Mouse (Mus musculus) brain, embryonic 14.5 days (tissue): ENCODE data around the gene 1110002E22Rik. TPM values are rescaled to one million over a fixed set of nuclear protein-coding genes. Genes with fewer than 3 reads are reported as not detected.

Experiments used
- DNase-seq: peaks from one replicate; pipeline ENCODE4 v3.0.0-alpha.2; 2011; ENCODE audit warnings: low read depth
- CTCF ChIP-seq: fragments of 200-500 bp; IDR thresholded peaks from 2 replicates; pipeline ENCODE4 v1.5.1; 2012; ENCODE audit warnings: inconsistent platforms, mild to moderate bottlenecking, moderate library complexity, borderline replicate concordance; ENCODE audit not compliant: insufficient read depth, insufficient read length; ENCODE audit errors: extremely low read depth
- POLR2A ChIP-seq: fragments of 200-500 bp; IDR thresholded peaks from 2 replicates; pipeline ENCODE4 v1.6.1; 2012; ENCODE audit warnings: mild to moderate bottlenecking, inconsistent platforms, borderline replicate concordance; ENCODE audit not compliant: poor library complexity, insufficient read depth, insufficient read length, severe bottlenecking; ENCODE audit errors: extremely low read depth
- polyA plus RNA-seq: library from polyadenylated mRNA; depleted of rRNA; stranded (reverse); fragments of >200 nt; gene quantifications from 2 replicates; pipeline ENCODE4 v1.2.3, GENCODE M21; 2012

Gene 1110002E22Rik
- polyA plus RNA-seq, 1 experiment = 0.12 TPM

GRCm38 (mm10) chr3:138068103-138068502, 3.3 kb downstream of the 1110002E22Rik start:
- DNase-seq = no peak
- TF ChIP-seq CTCF (no peak), POLR2A (no peak)

DNA sequence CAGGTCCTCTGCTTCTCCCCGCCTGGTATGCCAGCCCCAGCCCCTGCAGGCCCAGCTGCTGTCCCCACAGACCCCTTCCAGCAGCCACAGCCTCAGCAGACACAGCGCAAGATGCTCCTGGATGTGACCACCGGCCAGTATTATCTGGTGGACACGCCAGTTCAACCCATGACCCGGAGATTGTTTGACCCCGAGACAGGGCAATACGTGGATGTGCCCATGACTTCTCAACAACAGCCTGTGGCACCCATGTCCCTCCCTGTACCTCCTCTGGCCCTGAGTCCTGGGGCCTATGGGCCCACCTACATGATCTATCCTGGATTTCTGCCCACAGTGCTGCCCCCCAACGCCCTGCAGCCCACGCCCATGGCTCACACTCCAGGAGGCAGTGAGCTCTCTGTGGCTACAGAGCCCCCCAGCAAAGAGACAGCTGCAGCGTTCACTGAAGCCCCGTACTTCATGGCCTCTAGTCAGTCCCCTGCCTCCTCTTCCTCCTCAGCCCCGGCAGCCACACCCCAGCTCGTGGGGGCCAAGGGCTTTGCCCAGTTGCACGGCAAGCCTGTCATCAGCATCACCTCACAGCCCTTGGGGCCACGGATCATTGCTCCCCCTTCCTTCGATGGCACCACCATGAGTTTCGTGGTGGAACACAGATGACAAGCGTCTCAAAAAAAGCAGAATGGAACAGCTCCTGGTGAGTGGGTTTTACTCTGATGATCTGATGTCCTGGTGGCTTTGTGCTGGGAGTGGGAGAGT, 5.1 kb downstream of the 1110002E22Rik start:
- TF ChIP-seq POLR2A (no peak), CTCF (no peak)
- no peak for DNase-seq

GRCm38 (mm10) chr3:138071004-138071403, 6.2 kb downstream of the 1110002E22Rik start:
- DNase-seq = no peak
- TF ChIP-seq CTCF = no peak
- TF ChIP-seq POLR2A = no peak

DNA sequence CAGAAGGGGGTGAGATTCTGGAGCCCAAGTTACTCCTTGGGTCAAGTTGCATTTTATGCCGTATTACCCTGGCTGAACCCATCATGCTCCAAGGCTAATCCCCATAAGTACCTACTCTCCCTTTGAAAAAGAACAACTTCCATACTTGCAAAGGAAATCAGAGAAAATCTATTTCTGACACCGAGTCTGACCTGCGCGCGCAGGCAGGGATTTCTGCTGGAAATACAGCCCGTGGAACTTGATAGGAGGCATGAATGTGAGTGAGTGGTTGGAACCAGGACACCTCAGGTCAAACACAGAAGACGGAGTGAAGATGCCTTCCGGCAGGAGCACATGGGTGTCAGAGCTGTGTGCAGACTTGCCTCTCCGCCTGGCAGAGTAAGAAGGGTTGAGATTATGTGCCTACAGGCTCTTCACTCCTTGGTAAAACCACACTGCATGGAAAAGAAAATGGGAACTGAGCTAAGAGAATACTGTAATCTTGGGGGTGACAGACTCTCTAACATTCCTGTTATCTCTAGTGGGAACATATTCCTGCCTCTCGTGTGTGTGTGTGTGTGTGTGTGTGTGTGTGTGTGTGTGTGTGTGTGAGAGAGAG, 6.7 kb downstream of the 1110002E22Rik start:
- DNase-seq = no peak
- TF ChIP-seq POLR2A (no peak), CTCF (no peak)

- DNase-seq = no peak
- TF ChIP-seq POLR2A (no peak), CTCF (no peak)
These were observed 9.4 kb downstream of the 1110002E22Rik start for GRCm38 (mm10) chr3:138074214-138074613.

GRCm38 (mm10) chr3:138075209-138075608, 10.4 kb downstream of the 1110002E22Rik start:
- DNase-seq = peak; percentile 74
- no peak for TF ChIP-seq CTCF
- no peak for TF ChIP-seq POLR2A

- peak; percentile 82 for DNase-seq
- TF ChIP-seq CTCF (no peak), POLR2A (no peak)
These were observed 12.9 kb downstream of the 1110002E22Rik start for GRCm38 (mm10) chr3:138077476-138078340.

GRCm38 (mm10) chr3:138078701-138079100, 13.8 kb downstream of the 1110002E22Rik start:
- DNase-seq = no peak
- no peak for TF ChIP-seq CTCF
- no peak for TF ChIP-seq POLR2A

- peak; percentile 66 for DNase-seq
- TF ChIP-seq CTCF (no peak), POLR2A (no peak)
These were observed 18.3 kb downstream of the 1110002E22Rik start for GRCm38 (mm10) chr3:138083073-138083637.

DNA sequence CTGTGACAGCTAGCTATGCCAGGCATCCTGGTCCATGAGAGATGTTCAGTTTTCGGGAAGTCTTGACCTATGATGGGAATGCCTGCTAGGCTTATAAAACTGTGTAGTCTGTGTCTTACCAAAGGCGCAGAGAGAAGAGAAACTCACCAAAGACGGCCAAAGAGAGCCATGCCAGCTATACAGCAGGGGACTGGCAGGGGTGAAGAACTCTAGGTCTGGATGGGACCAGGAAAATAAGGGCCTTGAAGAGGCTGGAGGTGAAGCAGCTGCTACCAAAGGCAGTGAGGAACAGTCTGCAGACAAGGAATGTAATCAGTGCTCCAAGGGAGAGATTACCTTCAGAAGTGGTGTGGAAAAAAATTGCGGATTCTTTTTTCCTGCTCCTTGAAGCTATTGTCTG, 19.0 kb downstream of the 1110002E22Rik start:
- no peak for DNase-seq
- no peak for TF ChIP-seq POLR2A

GRCm38 (mm10) chr3:138095301-138095700, 30.4 kb downstream of the 1110002E22Rik start:
- no peak for TF ChIP-seq POLR2A
- TF ChIP-seq CTCF = no peak
- peak; percentile 43 for DNase-seq
